Mouse (Mus musculus): ENCODE data around the gene Jazf1.
A peak's percentile ranks its signal among the peaks of the same experiment; 100 is the strongest.

The Jazf1 gene

GRCm38 (mm10) chr6:53006032-53006431 lies 62.4 kb downstream of the Jazf1 start:
- no peak for DNase-seq

DNA sequence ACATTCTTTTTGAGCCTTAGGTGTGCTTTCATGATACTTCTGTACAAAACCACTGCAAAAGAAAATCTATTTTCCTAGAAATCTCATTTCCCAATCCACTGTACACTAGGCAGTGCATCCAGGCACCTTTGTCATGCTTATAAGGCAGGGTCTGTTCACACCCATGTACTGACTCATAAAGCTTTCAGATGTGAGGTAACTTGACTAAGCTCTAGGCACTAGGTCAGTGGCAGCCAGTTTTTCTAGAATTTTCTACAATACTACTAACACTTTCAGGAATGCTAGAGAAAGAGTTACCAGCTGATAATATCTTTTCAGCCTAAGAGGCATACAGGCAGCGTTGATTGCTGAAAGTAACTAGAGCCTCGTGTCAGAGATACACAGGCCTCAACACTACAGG lies 62.9 kb downstream of the Jazf1 start:
- DNase-seq: no peak

- no peak for DNase-seq
Measured at GRCm38 (mm10) chr6:52990816-52991215, 77.6 kb downstream of the Jazf1 start.

DNA sequence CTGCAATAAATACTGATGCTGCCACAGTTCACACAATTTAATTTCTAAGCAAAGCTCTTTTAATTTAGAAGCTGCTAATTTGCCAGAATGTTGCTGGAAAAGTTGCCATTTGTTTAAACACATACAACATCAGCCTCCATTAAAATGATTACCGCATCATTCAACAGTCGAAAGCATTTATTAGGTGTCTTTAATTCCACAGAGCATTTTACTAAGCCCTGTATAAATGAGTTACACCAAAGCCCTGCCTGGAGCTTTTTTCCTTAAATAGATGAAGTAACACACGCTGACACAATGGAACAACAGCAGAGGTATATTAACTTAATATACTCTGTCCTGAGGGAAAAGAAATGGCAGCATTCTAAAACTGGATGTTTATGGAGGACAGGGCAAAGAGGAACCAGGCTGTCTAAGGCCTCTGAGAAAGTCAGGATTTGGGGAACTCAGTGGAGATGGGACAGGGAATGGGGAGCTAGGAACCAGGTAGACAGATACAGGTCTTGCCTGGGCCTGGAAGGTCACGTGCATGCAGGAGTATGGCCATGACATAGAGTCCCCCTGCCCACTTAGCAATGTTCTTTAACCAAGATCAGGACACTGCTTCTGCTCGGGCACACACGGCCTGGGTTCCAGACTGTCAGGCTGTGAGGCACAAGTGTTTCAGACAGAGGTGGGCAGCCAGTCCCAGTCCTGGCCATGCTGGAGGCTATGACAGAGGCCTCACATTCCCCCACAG lies 80.4 kb downstream of the Jazf1 start:
- DNase-seq: no peak

DNA sequence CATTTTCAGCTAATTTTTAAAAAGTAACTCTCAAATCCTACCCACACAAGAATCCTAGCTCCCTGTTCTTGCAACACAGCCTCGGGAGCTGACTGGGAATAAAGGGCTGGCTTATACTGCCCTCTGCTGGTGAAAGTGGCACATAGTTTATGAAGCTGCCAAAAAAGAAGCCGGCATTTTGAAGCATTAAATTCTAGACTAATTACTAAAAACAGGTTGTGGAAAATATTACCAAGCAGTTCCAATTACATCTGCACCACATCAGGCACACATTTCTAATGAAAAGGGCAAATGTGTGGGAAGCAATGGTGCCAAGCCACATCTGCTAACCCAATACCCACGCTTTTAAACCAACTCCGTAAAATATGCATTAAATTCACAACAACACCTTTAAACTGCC lies 81.0 kb downstream of the Jazf1 start:
- no peak for DNase-seq

GRCm38 (mm10) chr6:52982175-52982574 lies 86.3 kb downstream of the Jazf1 start:
- DNase-seq: no peak

GRCm38 (mm10) chr6:52979503-52979902 lies 88.9 kb downstream of the Jazf1 start:
- no peak for DNase-seq

GRCm38 (mm10) chr6:52973351-52973750 lies 95.1 kb downstream of the Jazf1 start:
- DNase-seq: no peak

DNA sequence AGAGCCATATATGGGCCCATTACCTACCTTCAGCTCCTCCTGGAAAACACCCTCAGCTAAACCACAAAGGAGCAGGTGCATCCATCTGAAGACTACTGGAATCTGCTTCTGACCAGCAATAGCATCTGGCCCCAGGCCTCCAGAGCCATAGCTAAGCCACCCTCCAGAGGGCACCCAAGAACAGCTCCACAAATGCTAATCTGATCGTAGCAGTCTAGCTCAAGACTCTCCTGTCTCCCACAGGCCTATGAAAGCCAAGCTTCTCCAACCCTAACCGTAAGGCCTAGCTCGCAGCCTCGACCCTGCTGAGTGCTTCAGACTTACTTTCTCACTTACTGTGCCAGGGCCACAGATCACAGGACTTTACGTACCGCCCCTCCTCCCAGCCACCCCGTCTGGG lies 96.3 kb downstream of the Jazf1 start:
- DNase-seq: no peak

GRCm38 (mm10) chr6:52969717-52970261 lies 98.6 kb downstream of the Jazf1 start:
- peak; percentile 45 to 50 for DNase-seq

- DNase-seq: no peak
Measured at GRCm38 (mm10) chr6:52968346-52968891, 100.0 kb downstream of the Jazf1 start.

DNA sequence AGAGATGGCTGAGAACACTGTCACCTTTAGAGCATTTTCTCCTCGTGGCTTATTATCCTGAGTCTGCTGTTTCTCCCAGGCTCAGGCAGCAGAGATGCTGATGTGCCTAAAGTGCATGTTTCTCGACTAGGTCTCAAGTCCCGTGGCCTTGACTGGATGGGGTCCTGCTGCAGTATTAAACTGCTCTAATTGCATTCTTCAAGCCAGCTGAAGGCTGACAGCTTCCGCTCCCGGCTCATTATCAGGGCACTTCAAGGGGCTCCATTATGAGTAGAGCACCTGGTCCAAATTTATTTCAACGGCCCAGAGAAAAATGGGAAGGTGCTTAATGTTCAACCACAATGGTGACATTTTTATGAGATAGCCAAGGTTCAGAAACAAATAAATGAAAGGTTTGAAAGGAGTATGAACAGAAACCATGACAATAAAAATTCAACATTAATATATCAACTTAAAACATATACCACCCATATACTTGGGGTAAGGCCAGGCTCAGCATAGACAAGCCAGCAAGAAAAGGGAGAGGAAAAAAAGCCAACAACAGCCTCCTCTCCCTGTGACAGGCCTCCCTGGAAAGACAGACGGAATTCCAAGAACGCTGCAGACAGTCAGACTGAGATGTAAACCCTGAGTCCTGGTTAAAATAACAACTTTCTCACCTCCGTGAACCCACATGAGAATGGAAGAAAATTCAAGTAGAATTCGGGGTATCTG lies 100.7 kb downstream of the Jazf1 start:
- DNase-seq: no peak

GRCm38 (mm10) chr6:52966001-52966400 lies 102.4 kb downstream of the Jazf1 start:
- DNase-seq: no peak

- no peak for DNase-seq
Measured at GRCm38 (mm10) chr6:52965340-52965739, 103.1 kb downstream of the Jazf1 start.

DNA sequence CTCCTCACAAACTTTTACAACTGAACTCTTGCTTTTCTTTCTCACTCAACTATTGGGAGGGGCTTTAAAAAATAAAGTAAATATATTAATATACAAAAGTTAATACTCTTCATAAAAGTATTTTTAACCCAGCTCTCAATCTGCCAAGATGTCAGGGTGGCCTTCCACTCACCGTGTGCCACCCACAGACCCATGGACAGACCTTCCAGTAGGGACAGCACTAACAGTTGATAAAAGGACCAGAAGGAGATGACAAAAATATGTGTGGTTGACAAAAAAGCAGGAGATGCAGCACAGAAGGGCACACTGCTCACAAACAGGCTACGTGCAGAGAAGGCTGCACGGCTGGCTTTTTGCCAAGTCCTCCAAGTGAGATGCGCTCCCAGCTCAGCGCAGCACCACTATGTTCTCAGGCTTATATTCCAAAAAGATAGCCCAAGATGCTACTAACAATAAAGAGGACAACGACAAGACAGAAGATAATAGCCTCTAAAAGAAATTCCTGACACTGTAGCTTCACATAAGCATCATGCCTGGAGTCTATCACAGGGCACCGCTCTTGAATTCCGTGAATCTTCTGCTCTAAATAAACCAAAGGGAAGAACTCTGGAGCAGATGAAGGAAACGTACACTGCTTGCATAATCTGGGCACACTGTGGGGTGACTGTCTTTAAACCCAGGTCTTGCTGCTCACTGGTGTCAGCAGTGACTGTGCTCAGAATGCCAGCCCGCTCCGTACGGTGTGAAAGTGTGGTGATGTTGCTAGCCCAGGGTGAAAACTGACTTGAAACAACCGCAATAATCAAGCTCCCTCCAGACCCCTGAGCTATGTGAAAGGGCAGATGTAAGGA lies 104.4 kb downstream of the Jazf1 start:
- DNase-seq: no peak

DNA sequence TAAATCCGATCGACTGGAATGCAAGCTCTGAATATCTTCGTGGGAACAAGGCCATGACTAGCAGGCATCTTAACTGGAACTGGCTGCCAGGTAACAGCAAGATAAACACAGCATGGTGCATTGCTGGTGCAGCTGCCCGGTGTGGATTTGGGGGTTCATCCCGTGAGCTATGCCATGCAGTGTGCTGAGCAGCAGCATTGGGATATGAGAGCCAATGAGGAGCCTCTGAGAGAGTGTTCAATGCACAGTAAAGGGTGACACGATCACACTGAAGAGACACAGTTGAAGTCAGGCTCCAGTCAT lies 105.0 kb downstream of the Jazf1 start:
- DNase-seq: no peak

DNA sequence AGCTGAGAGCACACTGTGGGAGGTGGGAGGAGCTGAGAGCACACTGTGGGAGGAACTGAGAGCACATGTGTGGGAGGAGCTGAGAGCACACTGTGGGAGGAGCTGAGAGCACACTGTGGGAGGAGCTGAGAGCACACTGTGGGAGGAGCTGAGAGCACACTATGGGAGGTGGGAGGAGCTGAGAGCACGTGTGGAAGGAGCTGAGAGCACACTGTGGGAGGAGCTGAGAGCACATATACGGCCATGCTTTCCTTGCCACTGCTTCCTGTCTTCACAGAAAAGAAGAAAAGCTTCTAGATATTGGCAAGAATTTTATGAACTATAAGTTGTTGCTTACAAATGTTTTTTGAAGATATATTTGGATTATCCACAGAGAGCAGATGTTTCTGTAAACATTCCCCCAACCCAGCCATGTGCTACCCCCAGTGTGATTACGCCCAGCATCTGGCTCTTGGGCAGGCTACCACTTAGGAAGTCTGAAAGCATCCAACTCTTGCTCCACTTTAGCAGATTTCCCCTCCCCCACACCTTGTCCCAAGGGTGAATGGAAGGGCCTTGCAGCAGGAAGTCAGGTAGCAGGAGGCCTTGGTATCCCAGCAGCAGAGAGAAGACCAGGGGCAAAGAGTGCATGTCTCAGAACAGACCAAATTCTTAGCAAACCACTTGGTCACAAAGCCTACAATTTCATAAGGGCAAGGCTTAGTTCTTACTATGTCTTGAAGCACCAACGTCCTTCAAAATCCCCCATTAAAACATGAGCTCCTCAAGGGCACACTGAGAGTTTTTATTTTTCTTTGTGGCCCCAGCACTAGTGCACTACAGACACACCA lies 105.6 kb downstream of the Jazf1 start:
- DNase-seq: no peak

GRCm38 (mm10) chr6:52961660-52962490 lies 106.6 kb downstream of the Jazf1 start:
- no peak for DNase-seq

DNA sequence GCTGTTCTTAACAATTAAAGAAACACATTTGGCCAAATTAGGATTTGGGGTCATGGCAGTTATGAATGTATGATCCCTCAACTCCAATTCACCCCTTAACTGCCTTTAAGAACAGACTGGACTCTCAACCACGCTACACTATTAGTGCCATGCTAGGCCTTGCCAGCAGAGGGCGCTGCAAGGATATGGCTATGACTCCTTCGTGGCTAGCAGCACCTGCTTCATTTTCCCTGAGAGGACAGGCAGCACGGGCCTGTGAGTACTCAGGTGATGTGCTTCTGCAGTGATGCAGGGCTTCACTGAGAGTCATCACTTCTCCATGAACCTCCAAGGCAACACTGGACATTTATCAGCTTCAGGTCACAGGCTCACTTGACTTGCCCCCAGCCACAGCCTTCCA lies 110.7 kb downstream of the Jazf1 start:
- peak; percentile 27 to 49 for DNase-seq

GRCm38 (mm10) chr6:52956131-52956530 lies 112.3 kb downstream of the Jazf1 start:
- no peak for DNase-seq

- no peak for DNase-seq
Measured at GRCm38 (mm10) chr6:52955304-52955703, 113.1 kb downstream of the Jazf1 start.
